Mouse (Mus musculus) liver, embryonic 14.5 days (tissue): Measurements from ENCODE around the gene Nipsnap3a.

Source experiments
- CTCF ChIP-seq: IDR thresholded peaks from 2 replicates; pipeline ENCODE4 v1.5.1; 2016; ENCODE audit warnings: antibody characterized with exemption, low read depth, control low read depth
- EP300 ChIP-seq: IDR thresholded peaks from 2 replicates; pipeline ENCODE4 v1.6.1; 2016; ENCODE audit warnings: antibody characterized with exemption, low read depth

- TF ChIP-seq EP300 (no peak), CTCF (no peak)
Observed at GRCm38 (mm10) chr4:52986266-52986665, 2.8 kb upstream of the Nipsnap3a start.
